Mouse (Mus musculus): ENCODE data around the gene Tmem260. TPM values are rescaled to one million over a fixed set of nuclear protein-coding genes. Genes with fewer than 3 reads are reported as not detected.
"Not testable (repeated sequence)": the region's sequence is repeated elsewhere in the genome, so short reads cannot be mapped to it uniquely, and the experiment has no call there.

Tmem260 gene
- polyA plus RNA-seq, 1 experiment from 2014 or later, result 22.9 TPM

- Histone ChIP-seq H3K4me3 (replicated peaks) (no peak overlapping the region), H3K9ac (no peak overlapping the region), H3K27me3 (no peaks in the 10 kb centered on the region), H3K4me1 (no peaks in the 10 kb centered on the region), H3K36me3 (peaks cover 9% of the 10 kb centered on the region; the same call in 1 of the 2 replicates), H3K9me3 (replicated peaks) (no peaks in the 10 kb centered on the region), H3K4me2 (replicated peaks) (no peak overlapping the region), H3K27ac (replicated peaks) (no peak overlapping the region)
- WGBS, result 67% methylated on average over 5 of the region's 5 CpGs
- ATAC-seq (ENCODE audit: insufficient number of reproducible peaks, low FRiP score, low TSS enrichment, low read depth), result no peak
Measured at GRCm38 (mm10) chr14:48453411-48453810, 7.5 kb downstream of the Tmem260 start.

- no peaks in the 10 kb centered on the region for H3K9me3 ChIP-seq (replicated peaks)
- peaks cover 25% of the 10 kb centered on the region for H3K36me3 ChIP-seq
- H3K27me3 ChIP-seq, result no peaks in the 10 kb centered on the region
- H3K4me2 ChIP-seq (replicated peaks), result no peak overlapping the region
- 60% methylated on average over 12 of the region's 12 CpGs for WGBS
- H3K9ac ChIP-seq, result no peak overlapping the region
- H3K4me3 ChIP-seq (replicated peaks), result no peak overlapping the region
- no peaks in the 10 kb centered on the region for H3K4me1 ChIP-seq
- no peak for ATAC-seq (ENCODE audit: insufficient number of reproducible peaks, low FRiP score, low TSS enrichment, low read depth)
- no peak overlapping the region for H3K27ac ChIP-seq (replicated peaks)
Measured at GRCm38 (mm10) chr14:48456305-48457092, 10.6 kb downstream of the Tmem260 start.

- H3K27me3 ChIP-seq, result no peaks in the 10 kb centered on the region
- WGBS, result 77% methylated on average over 16 of the region's 16 CpGs
- no peak overlapping the region for H3K9ac ChIP-seq
- H3K36me3 ChIP-seq, result peaks cover 18% of the 10 kb centered on the region
- no peak overlapping the region for H3K27ac ChIP-seq (replicated peaks)
- H3K9me3 ChIP-seq (replicated peaks), result no peaks in the 10 kb centered on the region
- no peak for ATAC-seq (ENCODE audit: insufficient number of reproducible peaks, low FRiP score, low TSS enrichment, low read depth)
- no peak overlapping the region for H3K4me3 ChIP-seq (replicated peaks)
- no peak overlapping the region for H3K4me2 ChIP-seq (replicated peaks)
- H3K4me1 ChIP-seq, result no peaks in the 10 kb centered on the region
Measured at GRCm38 (mm10) chr14:48457288-48457938, 11.5 kb downstream of the Tmem260 start.

- no peak for ATAC-seq (ENCODE audit: insufficient number of reproducible peaks, low FRiP score, low TSS enrichment, low read depth)
- Histone ChIP-seq H3K4me1 (no peaks in the 10 kb centered on the region), H3K9ac (no peak overlapping the region), H3K4me3 (replicated peaks) (no peak overlapping the region), H3K27ac (replicated peaks) (no peak overlapping the region), H3K4me2 (replicated peaks) (no peak overlapping the region), H3K9me3 (replicated peaks) (no peaks in the 10 kb centered on the region), H3K36me3 (peaks cover 18% of the 10 kb centered on the region), H3K27me3 (no peaks in the 10 kb centered on the region)
- 80% methylated on average over 9 of the region's 9 CpGs for WGBS
Measured at GRCm38 (mm10) chr14:48458901-48459300, 13.0 kb downstream of the Tmem260 start.

DNA sequence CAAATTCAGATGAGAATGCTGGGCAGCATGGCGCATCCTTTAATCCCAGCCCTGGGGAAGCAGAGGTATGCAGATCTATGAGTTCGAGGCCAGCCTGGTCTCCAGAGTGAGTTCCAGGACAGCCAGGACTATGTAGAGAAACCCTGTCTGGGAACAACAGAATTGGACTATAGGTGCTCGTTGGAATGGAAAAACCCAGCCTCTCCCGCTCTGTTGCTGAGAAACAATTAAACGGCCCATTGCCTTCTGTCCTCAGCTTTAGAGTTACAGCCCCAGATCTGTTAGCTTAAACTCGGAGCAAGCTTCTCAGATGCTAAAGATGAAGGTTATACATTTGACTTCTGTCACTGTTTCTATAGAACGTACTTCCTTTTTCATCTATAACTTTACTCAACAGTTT lies 22.4 kb downstream of the Tmem260 start:
- Histone ChIP-seq H3K4me1 (no peaks in the 10 kb centered on the region), H3K9ac (no peak overlapping the region), H3K27me3 (no peaks in the 10 kb centered on the region), H3K4me2 (replicated peaks) (no peak overlapping the region), H3K36me3 (peaks cover 5% of the 10 kb centered on the region), H3K4me3 (replicated peaks) (no peak overlapping the region), H3K27ac (replicated peaks) (no peak overlapping the region), H3K9me3 (replicated peaks) (no peaks in the 10 kb centered on the region)
- 84% methylated on average over 7 of the region's 7 CpGs for WGBS
- no peak for ATAC-seq (ENCODE audit: insufficient number of reproducible peaks, low FRiP score, low TSS enrichment, low read depth)

GRCm38 (mm10) chr14:48470742-48471487 lies 25.0 kb downstream of the Tmem260 start:
- H3K4me3 ChIP-seq (replicated peaks), result no peak overlapping the region
- no peak overlapping the region for H3K27ac ChIP-seq (replicated peaks)
- peaks cover 11% of the 10 kb centered on the region for H3K36me3 ChIP-seq
- no peaks in the 10 kb centered on the region for H3K9me3 ChIP-seq (replicated peaks)
- no peaks in the 10 kb centered on the region for H3K27me3 ChIP-seq
- no peak overlapping the region for H3K4me2 ChIP-seq (replicated peaks)
- no peak overlapping the region for H3K9ac ChIP-seq
- WGBS, result 79% methylated on average over 10 of the region's 10 CpGs
- H3K4me1 ChIP-seq, result no peaks in the 10 kb centered on the region
- no peak for ATAC-seq (ENCODE audit: insufficient number of reproducible peaks, low FRiP score, low TSS enrichment, low read depth)

- H3K9ac ChIP-seq, result no peak overlapping the region
- peaks cover 5% of the 10 kb centered on the region for H3K36me3 ChIP-seq
- H3K9me3 ChIP-seq (replicated peaks), result no peaks in the 10 kb centered on the region
- H3K4me2 ChIP-seq (replicated peaks), result no peak overlapping the region
- H3K27me3 ChIP-seq, result no peaks in the 10 kb centered on the region
- no peaks in the 10 kb centered on the region for H3K4me1 ChIP-seq
- no peak overlapping the region for H3K4me3 ChIP-seq (replicated peaks)
- 70% methylated on average over 9 of the region's 9 CpGs for WGBS
- no peak for ATAC-seq (ENCODE audit: insufficient number of reproducible peaks, low FRiP score, low TSS enrichment, low read depth)
- no peak overlapping the region for H3K27ac ChIP-seq (replicated peaks)
Measured at GRCm38 (mm10) chr14:48472179-48472578, 26.3 kb downstream of the Tmem260 start.

DNA sequence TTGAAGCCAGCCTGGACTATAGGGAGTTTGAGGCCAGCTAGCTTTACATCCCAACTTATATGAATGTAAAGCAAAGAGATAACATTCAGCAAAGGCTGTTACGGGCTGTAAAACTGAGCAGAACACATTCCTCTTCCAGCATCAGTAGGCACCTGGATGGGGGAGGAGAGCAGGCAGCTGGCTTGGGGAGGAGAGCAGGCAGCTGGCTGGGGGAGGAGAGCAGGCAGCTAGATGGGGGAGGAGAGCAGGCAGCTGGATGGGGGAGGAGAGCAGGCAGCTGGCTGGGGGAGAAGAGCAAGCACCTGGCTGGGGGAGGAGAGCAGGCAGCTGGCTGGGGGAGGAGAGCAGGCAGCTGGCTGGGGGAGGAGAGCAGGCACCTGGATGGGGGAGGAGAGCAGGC lies 29.4 kb downstream of the Tmem260 start:
- WGBS, result 78% methylated on average over 1 of the region's 1 CpGs
- Histone ChIP-seq H3K27ac (replicated peaks) (no peak overlapping the region), H3K27me3 (no peaks in the 10 kb centered on the region), H3K4me1 (no peaks in the 10 kb centered on the region), H3K4me2 (replicated peaks) (no peak overlapping the region), H3K9ac (no peak overlapping the region), H3K9me3 (replicated peaks) (no peaks in the 10 kb centered on the region), H3K4me3 (replicated peaks) (no peak overlapping the region), H3K36me3 (peaks cover 10% of the 10 kb centered on the region)
- no peak for ATAC-seq (ENCODE audit: insufficient number of reproducible peaks, low FRiP score, low TSS enrichment, low read depth)

GRCm38 (mm10) chr14:48475834-48476233 lies 29.9 kb downstream of the Tmem260 start:
- H3K36me3 ChIP-seq, result peaks cover 12% of the 10 kb centered on the region
- H3K27me3 ChIP-seq; H3K4me1 ChIP-seq; H3K4me3 ChIP-seq (replicated peaks); ATAC-seq (ENCODE audit: insufficient number of reproducible peaks, low FRiP score, low TSS enrichment, low read depth); H3K9ac ChIP-seq; H3K9me3 ChIP-seq (replicated peaks); H3K27ac ChIP-seq (replicated peaks); H3K4me2 ChIP-seq (replicated peaks): not testable (repeated sequence)
- 41% methylated on average over 3 of the region's 3 CpGs for WGBS

DNA sequence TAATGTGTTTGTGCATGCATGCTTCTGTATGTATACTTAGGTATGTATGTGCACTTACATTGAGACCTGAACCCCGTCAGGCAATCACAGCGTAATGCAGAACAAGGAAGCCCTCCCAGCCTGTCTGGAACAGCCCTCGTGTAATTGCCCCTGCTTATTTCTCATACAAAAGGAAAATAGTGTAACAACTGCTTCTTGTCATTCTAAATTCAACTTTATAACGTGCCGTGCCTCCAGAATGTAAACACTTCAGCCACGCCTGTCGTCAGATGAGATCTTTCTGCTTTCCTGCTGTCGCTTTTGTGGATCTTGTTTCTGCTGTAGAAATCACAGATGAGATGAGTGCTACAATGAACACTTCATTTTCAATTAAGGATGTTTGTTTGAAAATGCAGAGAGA lies 30.4 kb downstream of the Tmem260 start:
- Histone ChIP-seq H3K4me2 (replicated peaks) (no peak overlapping the region), H3K4me3 (replicated peaks) (no peak overlapping the region), H3K9me3 (replicated peaks) (no peaks in the 10 kb centered on the region), H3K27ac (replicated peaks) (no peak overlapping the region), H3K4me1 (no peaks in the 10 kb centered on the region), H3K36me3 (peaks cover 12% of the 10 kb centered on the region), H3K27me3 (no peaks in the 10 kb centered on the region), H3K9ac (no peak overlapping the region)
- ATAC-seq (ENCODE audit: insufficient number of reproducible peaks, low FRiP score, low TSS enrichment, low read depth), result no peak
- 46% methylated on average over 8 of the region's 8 CpGs for WGBS

- no peak overlapping the region for H3K4me2 ChIP-seq (replicated peaks)
- no peaks in the 10 kb centered on the region for H3K4me1 ChIP-seq
- no peak overlapping the region for H3K4me3 ChIP-seq (replicated peaks)
- H3K27ac ChIP-seq (replicated peaks), result no peak overlapping the region
- H3K36me3 ChIP-seq, result peaks cover 22% of the 10 kb centered on the region
- ATAC-seq (ENCODE audit: insufficient number of reproducible peaks, low FRiP score, low TSS enrichment, low read depth), result no peak
- no peak overlapping the region for H3K9ac ChIP-seq
- no peaks in the 10 kb centered on the region for H3K9me3 ChIP-seq (replicated peaks)
- no peaks in the 10 kb centered on the region for H3K27me3 ChIP-seq
- 43% methylated on average over 7 of the region's 7 CpGs for WGBS
Measured at GRCm38 (mm10) chr14:48481591-48481990, 35.7 kb downstream of the Tmem260 start.
